Mouse (Mus musculus) mouse embryonic stem cell (cell line): ENCODE measurements around the gene Actr1b.
"Not testable (repeated sequence)": the region's sequence is repeated elsewhere in the genome, so short reads cannot be mapped to it uniquely, and the experiment has no call there.

Experiments used
- in situ Hi-C, 2 experiments: fragments of 300-500 bp; cut with MboI; formaldehyde crosslinking; loops; 1 replicate in 1 of 2; 3 replicates in 1 of 2; pipeline ENCODE4 v1.14.3; 2019 to 2020; ENCODE audit warnings: low sequenced_read_pairs in 2 of 2, low pct_unique_long_range_greater_than_20kb in 1 of 2, mixed read lengths in 1 of 2; ENCODE audit not compliant: unreplicated experiment in 1 of 2

Gene Actr1b

GRCm38 (mm10) chr1:36709055-36709853 is 5.0 kb downstream of the Actr1b start:
- in situ Hi-C loops = no loop called here

- in situ Hi-C loops = no loop called here
These were observed 5.6 kb downstream of the Actr1b start for GRCm38 (mm10) chr1:36708626-36709025.

- in situ Hi-C loops = no loop called here
These were observed 6.4 kb downstream of the Actr1b start for GRCm38 (mm10) chr1:36707797-36708196.

GRCm38 (mm10) chr1:36707166-36707565 is 7.1 kb downstream of the Actr1b start:
- in situ Hi-C loops = no loop called here

GRCm38 (mm10) chr1:36697030-36697429 is 17.2 kb downstream of the Actr1b start:
- in situ Hi-C loops = no loop called here

- in situ Hi-C loops = no loop called here
These were observed 17.8 kb downstream of the Actr1b start for GRCm38 (mm10) chr1:36696411-36696810.

- in situ Hi-C loops = no loop called here
These were observed 19.4 kb downstream of the Actr1b start for GRCm38 (mm10) chr1:36694871-36695270.

- in situ Hi-C loops = no loop called here
These were observed 22.7 kb downstream of the Actr1b start, which contains the start of gene Cox5b for GRCm38 (mm10) chr1:36691271-36692155. TSS of gene Cox5b (plus strand) at chr1:36691449.

GRCm38 (mm10) chr1:36690671-36691235 is 23.5 kb downstream of the Actr1b start:
- in situ Hi-C loops = no loop called here

- in situ Hi-C loops = no loop called here
These were observed 30.3 kb downstream of the Actr1b start for GRCm38 (mm10) chr1:36683810-36684467.

GRCm38 (mm10) chr1:36682620-36683355 is 31.4 kb downstream of the Actr1b start, which contains the start of gene Fam178b:
TSS of gene Fam178b (minus strand) at chr1:36683183.
- in situ Hi-C loops = no loop called here

- in situ Hi-C loops = no loop called here
These were observed 33.3 kb downstream of the Actr1b start for GRCm38 (mm10) chr1:36680893-36681292.

GRCm38 (mm10) chr1:36674936-36675335 is 39.3 kb downstream of the Actr1b start:
- in situ Hi-C loops = no loop called here

- in situ Hi-C loops = no loop called here
These were observed 41.4 kb downstream of the Actr1b start for GRCm38 (mm10) chr1:36672648-36673350.

- in situ Hi-C loops = no loop called here
These were observed 43.0 kb downstream of the Actr1b start for GRCm38 (mm10) chr1:36671260-36671659.

- in situ Hi-C loops = no loop called here
These were observed 44.0 kb downstream of the Actr1b start for GRCm38 (mm10) chr1:36670256-36670655.

GRCm38 (mm10) chr1:36668007-36668406 is 46.2 kb downstream of the Actr1b start:
- in situ Hi-C loops = not testable (repeated sequence)
